Mouse (Mus musculus): ENCODE measurements around the gene Wdr4.

DNA sequence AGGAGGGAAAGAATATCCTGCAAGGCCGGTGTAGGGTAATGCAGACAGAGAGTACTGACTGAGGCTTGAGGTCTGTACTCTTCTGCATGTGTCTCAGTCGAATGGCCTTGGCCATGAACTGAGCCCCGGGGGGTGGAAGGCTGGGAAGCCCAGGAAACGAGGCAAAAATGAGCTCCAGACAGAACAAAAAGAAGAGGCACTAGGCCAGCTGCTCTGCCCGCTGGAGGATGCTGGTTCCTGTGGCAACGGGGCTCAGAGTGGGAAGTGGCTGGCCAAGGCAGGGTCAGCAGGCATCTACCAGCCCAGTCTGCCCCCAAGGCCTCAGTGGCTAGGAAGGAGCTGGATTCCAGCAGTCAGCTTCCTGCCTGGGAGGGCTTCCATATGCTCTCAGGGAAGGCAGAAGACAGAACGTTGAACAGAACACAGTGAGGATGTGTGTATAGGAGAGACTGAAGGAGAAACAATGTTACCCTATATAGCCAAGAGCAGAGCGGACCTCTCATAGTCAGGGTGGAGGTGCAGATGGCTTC is 68.5 kb downstream of the Wdr4 start:
- TF ChIP-seq CTCF (IDR thresholded peaks at IDR 0.05; ENCODE audit: control insufficient read depth, insufficient read depth, insufficient read length): no peak
- TF ChIP-seq USF1 (IDR thresholded peaks at IDR 0.05; ENCODE audit: low read depth): no peak
- TF ChIP-seq MYOG (IDR thresholded peaks at IDR 0.05; ENCODE audit: control insufficient read depth, extremely low read depth, insufficient read length): no peak
- TF ChIP-seq CEBPB (IDR thresholded peaks at IDR 0.05; ENCODE audit: low read depth): no peak

Measured in C2C12 (cell line).